Mouse (Mus musculus) cortical plate, adult 2 months (tissue): Measurements from ENCODE around the gene Asb17. TPM values are rescaled to one million over a fixed set of nuclear protein-coding genes. Genes with fewer than 3 reads are reported as not detected.

Experiments used
- H3K27ac ChIP-seq: fragments of 200-500 bp; 2 replicates; pipeline ENCODE4 v1.5.1; 2012; ENCODE audit warnings: low read length, control low read depth, inconsistent platforms; ENCODE audit not compliant: insufficient read depth
- H3K4me1 ChIP-seq: fragments of 200-500 bp; 2 replicates; pipeline ENCODE4 v1.6.1; 2011; ENCODE audit warnings: low read length; ENCODE audit not compliant: control insufficient read depth, insufficient read depth
- H3K4me3 ChIP-seq: fragments of 200-500 bp; 2 replicates; pipeline ENCODE4 v1.5.1; 2011; ENCODE audit warnings: mild to moderate bottlenecking, low read length, control low read depth; ENCODE audit not compliant: insufficient read depth
- CTCF ChIP-seq: fragments of 200-500 bp; IDR thresholded peaks from 2 replicates; pipeline ENCODE4 v1.5.1; 2011; ENCODE audit warnings: mild to moderate bottlenecking, control low read depth, low read length; ENCODE audit not compliant: insufficient read depth; ENCODE audit errors: extremely low read depth
- POLR2A ChIP-seq: fragments of 200-500 bp; IDR thresholded peaks from 2 replicates; pipeline ENCODE4 v1.6.1; 2011; ENCODE audit warnings: mild to moderate bottlenecking, low read length, control low read depth; ENCODE audit not compliant: insufficient read depth; ENCODE audit errors: extremely low read depth
- polyA plus RNA-seq: library from polyadenylated mRNA; depleted of rRNA; stranded (reverse); fragments of >200 nt; gene quantifications from 2 replicates; pipeline ENCODE4 v1.2.3, GENCODE M21; 2012; rRNA removed

The Asb17 gene
- not detected in 2 replicates for polyA plus RNA-seq

DNA sequence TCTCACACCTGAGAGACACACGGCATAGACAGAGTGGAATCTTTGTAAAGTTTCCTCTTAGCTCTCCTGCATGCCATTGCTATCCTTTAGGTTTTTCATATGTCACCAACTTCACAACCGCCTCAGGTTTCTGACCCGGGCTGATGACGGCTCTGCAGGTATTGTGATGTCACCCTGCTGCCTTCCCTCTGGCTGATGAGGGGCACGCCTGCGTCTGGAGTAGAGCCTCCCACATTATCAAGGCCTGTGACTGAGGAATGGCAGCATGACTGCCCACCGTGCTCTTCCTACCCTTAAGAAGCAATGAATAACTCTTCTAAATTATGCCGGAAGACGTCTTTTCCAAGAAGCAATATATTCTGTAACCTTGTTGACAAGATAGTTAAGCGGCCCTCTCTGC is at the start of gene Asb17:
Asb17 (plus strand) TSS at position 180 of the 400 bp plus-strand sequence.
- TF ChIP-seq CTCF, result no peak
- TF ChIP-seq POLR2A, result no peak
- H3K4me1 ChIP-seq, result no peaks in the 10 kb centered on the region
- H3K4me3 ChIP-seq, result no peak within 1 kb of the TSS
- no peak within 1 kb of the TSS for H3K27ac ChIP-seq

DNA sequence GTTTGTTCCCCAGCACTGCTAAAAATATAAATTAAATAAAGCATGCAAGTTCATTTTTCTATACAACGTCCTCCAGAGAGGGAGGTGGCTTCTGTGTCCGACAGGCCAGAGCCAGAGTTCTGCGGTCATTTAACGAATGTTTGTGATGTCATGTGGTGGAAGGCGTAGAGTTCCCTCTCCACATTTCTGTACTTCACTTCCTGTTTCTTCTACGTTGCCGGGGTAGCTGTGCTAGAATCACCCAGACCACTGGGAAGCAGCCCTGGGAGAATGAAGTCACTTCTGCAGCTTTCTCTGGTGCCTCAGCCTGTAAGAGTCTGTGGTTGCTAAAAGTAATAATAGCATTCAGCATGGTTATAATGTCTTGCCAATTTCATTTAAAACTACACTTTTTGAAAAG is 46.4 kb upstream of the Asb17 start:
- no peak for TF ChIP-seq POLR2A
- no peak for TF ChIP-seq CTCF
- no peak overlapping the region for H3K4me3 ChIP-seq
- no peak overlapping the region for H3K27ac ChIP-seq
- no peaks in the 10 kb centered on the region for H3K4me1 ChIP-seq

DNA sequence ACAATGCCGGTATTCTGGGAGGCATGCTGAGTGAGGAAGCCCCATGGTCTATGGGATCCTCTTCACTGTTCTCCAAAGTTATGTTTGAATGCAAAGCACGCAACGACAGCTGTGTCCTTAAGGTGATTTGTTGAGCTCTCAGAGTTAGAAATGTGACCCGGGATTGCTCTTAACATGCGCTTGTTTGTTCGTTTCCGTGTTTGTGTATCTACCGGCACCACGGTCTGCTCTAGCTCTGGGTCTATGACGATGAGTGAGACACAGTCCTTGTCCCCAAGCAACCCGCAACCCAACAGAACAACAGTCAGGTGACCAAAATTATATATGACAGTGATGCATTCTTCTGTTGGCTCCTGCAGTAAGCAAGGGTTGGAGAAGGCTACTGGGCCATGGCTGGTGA is 44.4 kb upstream of the Asb17 start:
- no peak overlapping the region for H3K4me3 ChIP-seq
- TF ChIP-seq POLR2A (no peak), CTCF (no peak)
- H3K4me1 ChIP-seq, result no peaks in the 10 kb centered on the region
- no peak overlapping the region for H3K27ac ChIP-seq

DNA sequence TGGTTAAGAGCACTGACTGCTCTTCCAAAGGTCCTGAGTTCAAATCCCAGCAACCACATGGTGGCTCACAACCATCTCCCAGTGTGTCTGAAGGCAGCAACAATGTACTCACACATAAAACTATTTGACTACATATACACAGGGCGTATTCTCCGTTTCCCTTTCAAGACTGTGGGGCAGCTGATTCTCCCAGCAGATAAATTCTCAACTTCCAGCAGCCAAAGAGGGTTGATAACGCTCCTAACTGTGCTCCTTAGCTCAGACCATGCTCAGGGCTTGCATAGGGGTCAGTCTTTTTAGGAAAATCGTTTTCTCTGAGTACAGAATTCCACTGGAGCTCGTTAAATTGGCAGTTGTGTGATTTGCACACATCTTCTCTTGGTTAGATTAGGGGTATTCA is 43.3 kb upstream of the Asb17 start:
- no peak overlapping the region for H3K27ac ChIP-seq
- no peak overlapping the region for H3K4me3 ChIP-seq
- H3K4me1 ChIP-seq, result no peaks in the 10 kb centered on the region
- no peak for TF ChIP-seq CTCF
- no peak for TF ChIP-seq POLR2A

DNA sequence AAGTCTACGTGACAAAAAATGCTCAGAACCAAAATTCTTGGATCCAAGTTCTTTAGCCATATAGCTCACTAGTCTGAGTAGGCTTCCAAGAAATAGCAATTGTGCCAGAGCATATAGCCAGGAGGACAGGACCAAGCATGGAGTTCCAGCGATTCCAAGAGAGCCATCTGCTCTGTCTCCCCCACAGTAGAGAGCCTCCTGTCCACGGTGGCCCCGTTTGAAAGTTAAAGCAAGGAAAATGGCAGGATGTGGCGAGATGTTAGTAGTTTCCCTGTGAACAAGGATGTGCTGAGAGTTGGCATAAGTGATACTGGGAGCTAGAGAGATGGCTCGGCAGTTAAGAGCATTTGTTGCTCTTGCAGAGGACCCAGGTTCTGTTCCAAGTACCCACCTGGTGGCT is 42.5 kb upstream of the Asb17 start:
- no peak overlapping the region for H3K4me3 ChIP-seq
- no peak overlapping the region for H3K27ac ChIP-seq
- H3K4me1 ChIP-seq, result 0 out of 2 replicates have a peak, but pooled peaks cover 1% of the 10 kb centered on the region
- TF ChIP-seq CTCF (no peak), POLR2A (no peak)

DNA sequence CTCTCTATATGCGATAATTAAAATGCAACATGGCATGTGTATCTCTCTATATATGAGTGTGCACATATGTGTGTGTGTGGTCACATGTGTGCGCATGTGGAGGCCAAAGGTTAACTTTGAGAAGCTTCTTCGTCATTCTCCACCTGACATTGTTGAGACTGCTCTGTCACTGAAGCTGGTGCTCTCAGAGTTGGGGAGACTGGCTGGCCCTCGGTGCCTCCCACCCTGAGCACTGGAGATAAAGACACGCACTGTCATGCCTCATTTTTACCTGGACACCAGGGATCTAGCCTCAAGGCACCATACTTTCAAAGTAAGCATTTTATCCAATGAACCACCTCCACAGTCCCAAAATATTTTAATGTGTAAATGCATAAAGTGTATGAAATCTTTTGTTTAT is 41.4 kb upstream of the Asb17 start:
- H3K4me1 ChIP-seq, result 0 out of 2 replicates have a peak, but pooled peaks cover 1% of the 10 kb centered on the region
- TF ChIP-seq POLR2A (no peak), CTCF (no peak)
- no peak overlapping the region for H3K4me3 ChIP-seq
- no peak overlapping the region for H3K27ac ChIP-seq

DNA sequence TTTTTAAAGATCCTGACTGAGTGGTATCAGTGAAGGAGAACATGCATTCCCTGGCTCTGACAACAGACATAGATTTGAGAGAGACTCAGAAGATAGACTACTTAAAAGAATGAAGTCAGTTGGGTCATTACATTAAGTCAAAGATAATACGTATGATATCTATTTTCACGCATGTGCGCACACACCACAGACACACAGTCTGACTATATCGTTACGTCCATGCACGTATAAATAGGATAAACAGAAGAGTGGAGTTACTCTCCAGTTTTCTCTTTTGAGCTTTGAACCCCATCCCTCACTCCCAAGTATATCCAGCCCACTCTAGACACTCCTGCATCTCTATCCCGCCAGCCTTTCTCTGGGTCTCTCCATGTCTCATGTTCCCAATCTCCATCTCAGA is 40.0 kb upstream of the Asb17 start:
- 0 out of 2 replicates have a peak, but pooled peaks cover 1% of the 10 kb centered on the region for H3K4me1 ChIP-seq
- TF ChIP-seq CTCF (no peak), POLR2A (no peak)
- no peak overlapping the region for H3K4me3 ChIP-seq

DNA sequence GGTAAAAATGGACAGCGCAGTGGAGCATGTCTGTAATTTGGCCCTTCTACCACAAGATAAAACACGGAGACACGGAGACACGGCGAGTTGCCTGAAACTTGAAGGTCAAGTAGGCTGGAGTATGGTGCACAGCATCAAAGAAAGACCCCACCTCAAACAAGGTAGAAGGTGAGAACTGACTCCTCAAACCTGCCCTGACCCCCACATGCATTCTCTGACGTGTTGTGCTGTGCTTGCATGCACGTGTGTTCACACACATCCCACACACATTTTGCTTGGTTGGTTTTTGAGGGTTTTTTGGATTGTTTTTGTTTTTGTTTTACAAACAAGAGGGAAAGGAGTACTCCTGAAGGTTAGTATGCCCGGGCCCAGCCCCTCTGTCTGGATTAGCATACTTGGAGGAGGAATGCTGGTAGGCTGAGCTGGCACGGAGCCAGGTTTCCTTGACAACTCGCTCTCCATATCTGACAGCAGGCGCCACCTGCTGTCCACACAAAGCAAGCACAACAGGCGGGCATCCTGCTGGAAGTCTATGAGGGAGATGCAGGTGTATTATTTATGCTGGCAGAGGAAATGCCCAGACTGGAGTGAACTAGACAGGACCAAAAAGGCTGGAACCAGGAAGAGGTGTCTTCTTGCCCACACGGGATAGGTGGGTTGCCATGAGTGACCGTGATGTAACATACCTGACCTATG is 37.8 kb upstream of the Asb17 start:
- Histone ChIP-seq H3K4me3 (no peak overlapping the region), H3K4me1 (0 out of 2 replicates have a peak, but pooled peaks cover 1% of the 10 kb centered on the region)
- TF ChIP-seq CTCF (peak; percentile 93), POLR2A (no peak)

More for the DNA sequence above, 40.0 kb upstream of the Asb17 start:
- H3K27ac ChIP-seq, result no peak overlapping the region

DNA sequence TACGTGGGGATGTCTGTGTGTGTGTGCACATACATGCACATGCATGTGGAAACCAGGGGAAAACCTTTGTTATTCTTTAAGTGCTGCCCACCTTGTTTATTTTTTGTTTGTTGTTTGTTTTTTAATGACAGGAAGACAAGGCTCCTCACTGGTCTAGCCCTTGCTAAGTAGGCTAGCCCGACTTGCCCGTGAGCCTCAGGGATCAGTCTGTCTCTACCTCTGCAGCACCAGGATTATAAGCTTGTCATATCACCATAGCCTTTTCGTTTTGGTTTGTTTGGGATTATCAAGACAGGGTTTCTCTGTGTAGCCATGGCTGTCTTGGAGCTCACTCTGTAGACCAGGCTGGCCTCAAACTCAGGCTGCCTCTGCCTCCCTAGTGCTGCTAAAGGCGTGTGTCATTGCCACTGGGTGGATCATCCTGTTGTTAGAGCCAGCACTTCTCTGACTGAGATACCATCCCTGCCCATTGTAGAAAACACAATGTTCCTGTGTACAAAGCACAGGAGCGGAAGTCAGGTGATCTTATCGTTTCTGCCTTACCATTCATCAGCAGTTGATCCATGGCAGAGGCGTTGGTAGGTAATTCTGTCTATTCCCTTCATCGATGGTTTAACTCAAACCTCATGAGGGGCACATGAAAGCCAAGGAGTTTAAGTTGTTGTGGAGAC is 37.1 kb upstream of the Asb17 start:
- 0 out of 2 replicates have a peak, but pooled peaks cover 1% of the 10 kb centered on the region for H3K4me1 ChIP-seq
- no peak overlapping the region for H3K27ac ChIP-seq
- H3K4me3 ChIP-seq, result no peak overlapping the region
- TF ChIP-seq CTCF, result no peak
- TF ChIP-seq POLR2A, result no peak

More for the DNA sequence above, 37.8 kb upstream of the Asb17 start:
- no peak overlapping the region for H3K27ac ChIP-seq

DNA sequence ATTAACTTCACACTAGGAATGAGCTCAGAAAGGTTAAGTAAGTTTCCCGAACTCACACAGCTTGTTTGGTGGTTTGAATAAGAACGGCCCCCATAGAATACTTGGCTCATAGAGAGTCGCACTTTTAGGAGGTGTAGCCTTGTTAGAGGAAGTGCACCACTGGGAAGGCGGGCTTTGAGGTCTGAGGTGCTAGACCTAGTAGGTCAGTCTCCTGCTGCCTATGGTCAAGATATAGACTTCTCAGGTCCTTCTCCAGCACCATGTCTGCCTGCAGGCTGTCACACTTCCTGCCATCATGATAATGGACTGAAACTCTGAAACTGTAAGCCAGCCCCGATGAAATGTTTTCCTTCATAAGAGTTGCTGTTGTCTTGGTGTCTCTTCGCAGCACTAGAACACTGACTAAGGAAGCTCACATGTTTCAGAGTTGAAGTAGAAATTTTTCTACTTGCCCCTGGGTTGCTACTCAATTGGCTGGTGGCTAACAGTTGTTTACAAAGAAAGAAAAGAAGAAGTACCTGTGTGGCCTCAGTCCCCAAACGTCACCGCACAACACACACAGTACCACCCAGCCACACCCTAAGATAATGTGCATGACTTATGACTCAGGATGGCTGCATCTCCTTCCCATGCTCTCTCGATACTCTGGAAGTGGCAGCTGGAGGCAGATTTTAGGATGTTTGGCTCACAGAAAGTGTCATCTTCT is 36.4 kb upstream of the Asb17 start:
- Histone ChIP-seq H3K4me3 (no peak overlapping the region), H3K27ac (no peak overlapping the region), H3K4me1 (0 out of 2 replicates have a peak, but pooled peaks cover 1% of the 10 kb centered on the region)
- no peak for TF ChIP-seq POLR2A
- no peak for TF ChIP-seq CTCF
